Mouse (Mus musculus): ENCODE results near the gene Gm5142. TPM values are rescaled to one million over a fixed set of nuclear protein-coding genes. Genes with fewer than 3 reads are reported as not detected.

The Gm5142 gene
- not detected in 2 replicates for polyA plus RNA-seq (2015; fragmentation: Nextera tagmentation; extraction: Ambion mirVana)

DNA sequence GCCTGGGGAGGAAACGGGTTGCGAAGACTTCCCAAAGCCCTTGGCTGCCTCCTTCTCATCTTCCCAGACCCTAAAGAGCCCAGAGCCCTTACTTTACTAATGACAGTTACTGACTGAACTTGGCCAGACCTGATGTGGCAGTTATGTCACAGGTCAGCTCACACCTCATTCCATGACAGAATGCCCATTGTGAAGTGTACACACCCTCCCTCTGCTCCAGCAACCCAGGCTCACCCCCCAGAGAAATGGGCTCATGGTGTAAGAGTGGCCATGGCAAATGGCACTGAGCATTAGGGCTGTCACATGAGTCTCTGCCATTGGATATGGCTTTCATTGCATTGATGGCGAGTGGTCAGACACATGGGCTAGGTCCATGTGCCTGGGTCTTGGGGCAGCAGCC lies at the start of gene Gm5142:
Gm5142 (minus strand) TSS at position 101 of the 400 bp plus-strand sequence.
- ATAC-seq, result no peak
- Histone ChIP-seq H3K4me1 (replicated peaks; ENCODE audit: control insufficient read depth, insufficient read depth, low read length) (no peaks in the 10 kb centered on the region), H3K4me3 (ENCODE audit: low read depth, low read length) (no peak within 1 kb of the TSS), H3K36me3 (ENCODE audit: control insufficient read depth, insufficient read depth) (no peaks in the 10 kb centered on the region), H3K27me3 (replicated peaks; ENCODE audit: control insufficient read depth, insufficient read depth, low read length) (no peaks in the 10 kb centered on the region), H3K27ac (ENCODE audit: low read depth, low read length) (no peak within 1 kb of the TSS), H3K9ac (ENCODE audit: low read depth, low read length) (no peak within 1 kb of the TSS), H3K4me2 (replicated peaks; ENCODE audit: low read depth) (no peak within 1 kb of the TSS), H3K9me3 (ENCODE audit: control insufficient read depth) (no peaks in the 10 kb centered on the region)
- no peak for TF ChIP-seq CTCF (IDR thresholded peaks at IDR 0.05; ENCODE audit: low read depth)
- 87% methylated on average over 3 of the region's 3 CpGs for WGBS

DNA sequence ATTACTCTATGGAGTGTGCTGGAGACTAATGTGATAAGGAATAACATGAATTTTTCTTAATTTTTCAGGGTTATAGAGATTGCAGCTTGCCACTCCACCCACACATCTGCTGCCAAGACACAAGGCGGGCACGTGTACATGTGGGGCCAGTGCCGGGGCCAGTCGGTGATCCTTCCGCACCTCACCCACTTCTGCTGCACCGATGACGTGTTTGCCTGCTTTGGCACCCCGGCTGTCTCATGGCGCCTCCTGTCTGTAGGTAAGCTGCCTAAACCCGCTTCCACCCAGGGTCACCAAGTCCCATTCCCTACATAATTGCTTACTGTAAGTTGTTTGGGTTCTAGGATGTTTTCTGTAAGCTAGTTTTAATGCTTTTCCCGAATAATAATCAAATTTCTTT lies 47.7 kb upstream of the Gm5142 start:
- Histone ChIP-seq H3K9me3 (ENCODE audit: control insufficient read depth) (no peaks in the 10 kb centered on the region), H3K4me2 (replicated peaks; ENCODE audit: low read depth) (no peak overlapping the region), H3K27me3 (replicated peaks; ENCODE audit: control insufficient read depth, insufficient read depth, low read length) (no peaks in the 10 kb centered on the region), H3K36me3 (ENCODE audit: control insufficient read depth, insufficient read depth) (peaks cover 74% of the 10 kb centered on the region), H3K9ac (ENCODE audit: low read depth, low read length) (no peak overlapping the region), H3K4me1 (replicated peaks; ENCODE audit: control insufficient read depth, insufficient read depth, low read length) (no peaks in the 10 kb centered on the region), H3K27ac (ENCODE audit: low read depth, low read length) (no peak overlapping the region), H3K4me3 (ENCODE audit: low read depth, low read length) (no peak overlapping the region)
- 86% methylated on average over 11 of the region's 11 CpGs for WGBS
- ATAC-seq, result peak; percentile 83
- peak; percentile 57 for TF ChIP-seq CTCF (IDR thresholded peaks at IDR 0.05; ENCODE audit: low read depth)

DNA sequence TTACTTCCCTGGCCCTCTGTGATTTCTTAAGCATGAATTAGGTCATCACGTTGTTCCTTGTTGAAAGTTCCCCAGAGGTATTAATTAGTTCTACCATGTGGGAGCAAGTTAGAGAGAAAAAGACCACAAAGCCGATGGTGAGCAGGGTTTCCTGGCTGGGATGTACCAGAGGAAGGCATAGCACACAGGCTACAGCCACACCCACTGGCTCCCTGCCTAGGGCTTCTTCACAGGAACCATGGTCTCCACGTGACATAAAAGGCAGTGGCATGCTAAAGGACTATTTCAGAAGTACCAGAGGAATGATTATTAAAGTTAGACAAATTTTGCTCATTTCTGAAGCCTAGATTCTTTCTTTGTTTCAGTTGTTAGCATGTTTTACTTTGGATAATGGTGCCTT lies 40.7 kb upstream of the Gm5142 start:
- Histone ChIP-seq H3K27ac (ENCODE audit: low read depth, low read length) (no peak overlapping the region), H3K36me3 (ENCODE audit: control insufficient read depth, insufficient read depth) (peaks cover 73% of the 10 kb centered on the region), H3K9ac (ENCODE audit: low read depth, low read length) (no peak overlapping the region), H3K4me3 (ENCODE audit: low read depth, low read length) (no peak overlapping the region), H3K4me1 (replicated peaks; ENCODE audit: control insufficient read depth, insufficient read depth, low read length) (no peaks in the 10 kb centered on the region), H3K9me3 (ENCODE audit: control insufficient read depth) (no peaks in the 10 kb centered on the region), H3K4me2 (replicated peaks; ENCODE audit: low read depth) (no peak overlapping the region), H3K27me3 (replicated peaks; ENCODE audit: control insufficient read depth, insufficient read depth, low read length) (no peaks in the 10 kb centered on the region)
- no peak for TF ChIP-seq CTCF (IDR thresholded peaks at IDR 0.05; ENCODE audit: low read depth)
- 89% methylated on average over 3 of the region's 3 CpGs for WGBS
- no peak for ATAC-seq

DNA sequence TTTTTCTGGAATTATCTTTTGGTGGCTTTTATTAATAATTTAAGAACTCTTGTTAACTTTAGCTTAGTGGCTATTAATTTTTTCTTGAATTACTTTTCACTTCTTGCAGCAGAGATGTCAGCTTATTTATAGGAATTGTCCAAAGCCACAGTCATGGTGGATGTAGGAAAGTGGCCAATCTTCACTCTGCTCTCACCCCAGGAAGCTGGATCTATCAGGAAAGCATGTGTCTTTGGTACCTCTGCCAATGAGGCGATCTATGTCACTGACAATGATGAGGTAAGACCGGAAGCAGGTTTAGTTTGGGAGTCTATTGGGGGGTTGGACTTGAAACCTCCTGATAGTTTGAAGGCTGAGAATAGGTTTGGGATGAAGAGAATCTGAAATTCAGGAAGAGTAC lies 31.3 kb upstream of the Gm5142 start:
- Histone ChIP-seq H3K9ac (ENCODE audit: low read depth, low read length) (no peak overlapping the region), H3K27ac (ENCODE audit: low read depth, low read length) (no peak overlapping the region), H3K4me2 (replicated peaks; ENCODE audit: low read depth) (no peak overlapping the region), H3K27me3 (replicated peaks; ENCODE audit: control insufficient read depth, insufficient read depth, low read length) (no peaks in the 10 kb centered on the region), H3K4me1 (replicated peaks; ENCODE audit: control insufficient read depth, insufficient read depth, low read length) (peaks cover 5% of the 10 kb centered on the region), H3K36me3 (ENCODE audit: control insufficient read depth, insufficient read depth) (peaks cover 11% of the 10 kb centered on the region; the same call in 1 of the 2 replicates), H3K9me3 (ENCODE audit: control insufficient read depth) (no peaks in the 10 kb centered on the region), H3K4me3 (ENCODE audit: low read depth, low read length) (no peak overlapping the region)
- 99% methylated on average over 2 of the region's 2 CpGs for WGBS
- no peak for TF ChIP-seq CTCF (IDR thresholded peaks at IDR 0.05; ENCODE audit: low read depth)
- ATAC-seq, result no peak

DNA sequence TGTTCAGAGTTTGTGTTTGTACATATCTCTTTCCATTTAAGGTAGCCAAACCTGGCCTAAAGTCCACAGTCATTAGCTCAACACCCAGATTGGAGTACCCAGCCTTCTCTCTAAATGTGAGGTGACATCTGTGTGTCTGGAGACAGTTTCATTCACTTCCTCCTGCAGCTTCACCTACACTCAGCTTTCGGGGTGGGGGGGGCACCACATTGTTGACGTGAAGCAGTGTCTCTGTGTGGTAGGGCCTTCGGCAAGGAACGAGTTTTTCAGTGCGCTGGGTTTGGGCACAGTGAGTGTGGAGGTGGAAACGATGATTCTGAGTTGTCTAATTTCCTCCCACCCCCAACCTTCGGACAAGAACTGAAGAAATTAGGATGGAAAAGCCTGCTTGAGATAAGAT lies 30.5 kb upstream of the Gm5142 start:
- ATAC-seq, result no peak
- TF ChIP-seq CTCF (IDR thresholded peaks at IDR 0.05; ENCODE audit: low read depth), result no peak
- peaks cover 5% of the 10 kb centered on the region for H3K4me1 ChIP-seq (replicated peaks; ENCODE audit: control insufficient read depth, insufficient read depth, low read length)
- no peak overlapping the region for H3K9ac ChIP-seq (ENCODE audit: low read depth, low read length)
- H3K4me2 ChIP-seq (replicated peaks; ENCODE audit: low read depth), result no peak overlapping the region
- H3K27me3 ChIP-seq (replicated peaks; ENCODE audit: control insufficient read depth, insufficient read depth, low read length), result no peaks in the 10 kb centered on the region
- H3K27ac ChIP-seq (ENCODE audit: low read depth, low read length), result no peak overlapping the region
- peaks cover 7% of the 10 kb centered on the region; the same call in 1 of the 2 replicates for H3K36me3 ChIP-seq (ENCODE audit: control insufficient read depth, insufficient read depth)
- WGBS, result 88% methylated on average over 7 of the region's 7 CpGs
- H3K9me3 ChIP-seq (ENCODE audit: control insufficient read depth), result no peaks in the 10 kb centered on the region
- H3K4me3 ChIP-seq (ENCODE audit: low read depth, low read length), result no peak overlapping the region

DNA sequence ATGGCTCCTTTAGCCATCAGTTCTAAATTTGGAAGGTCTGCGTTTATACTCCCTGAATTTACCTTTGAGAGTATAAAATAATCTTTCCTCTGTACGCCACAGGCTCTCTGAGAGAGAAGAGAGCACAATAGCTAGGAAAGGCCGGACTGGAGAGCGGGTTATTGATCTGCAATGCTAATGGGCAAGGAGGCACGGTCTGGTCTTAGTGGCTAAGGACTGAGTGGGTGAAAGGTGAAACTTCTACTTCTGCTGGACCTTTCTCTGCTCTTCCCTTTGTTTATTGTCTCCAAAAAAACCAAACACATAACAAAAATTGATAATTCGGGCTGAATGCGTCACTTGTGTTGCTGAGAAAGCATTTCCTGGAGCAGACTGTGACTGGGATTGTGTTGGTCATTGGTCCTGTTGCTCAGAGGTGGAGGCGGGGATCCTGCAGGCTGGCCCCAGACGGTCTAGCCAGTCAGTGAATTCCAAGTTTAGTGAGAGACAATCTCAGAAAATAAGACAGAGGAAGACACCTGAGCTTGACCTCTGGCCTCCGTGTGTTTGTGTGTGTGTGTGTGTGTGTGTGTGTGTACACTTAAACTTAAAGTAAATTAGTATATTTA lies 27.5 kb upstream of the Gm5142 start:
- no peak overlapping the region for H3K4me3 ChIP-seq (ENCODE audit: low read depth, low read length)
- WGBS, result 58% methylated on average over 10 of the region's 10 CpGs
- H3K9ac ChIP-seq (ENCODE audit: low read depth, low read length), result no peak overlapping the region
- H3K4me2 ChIP-seq (replicated peaks; ENCODE audit: low read depth), result no peak overlapping the region
- H3K9me3 ChIP-seq (ENCODE audit: control insufficient read depth), result no peaks in the 10 kb centered on the region
- no peak overlapping the region for H3K27ac ChIP-seq (ENCODE audit: low read depth, low read length)
- H3K4me1 ChIP-seq (replicated peaks; ENCODE audit: control insufficient read depth, insufficient read depth, low read length), result peaks cover 5% of the 10 kb centered on the region
- TF ChIP-seq CTCF (IDR thresholded peaks at IDR 0.05; ENCODE audit: low read depth), result no peak
- no peaks in the 10 kb centered on the region for H3K27me3 ChIP-seq (replicated peaks; ENCODE audit: control insufficient read depth, insufficient read depth, low read length)
- no peak for ATAC-seq
- peaks cover 6% of the 10 kb centered on the region; the same call in 1 of the 2 replicates for H3K36me3 ChIP-seq (ENCODE audit: control insufficient read depth, insufficient read depth)

All from intestine, postnatal 0 days (tissue).